Mouse (Mus musculus): Measurements from ENCODE around the gene Neurod1.

Neurod1 gene

DNA sequence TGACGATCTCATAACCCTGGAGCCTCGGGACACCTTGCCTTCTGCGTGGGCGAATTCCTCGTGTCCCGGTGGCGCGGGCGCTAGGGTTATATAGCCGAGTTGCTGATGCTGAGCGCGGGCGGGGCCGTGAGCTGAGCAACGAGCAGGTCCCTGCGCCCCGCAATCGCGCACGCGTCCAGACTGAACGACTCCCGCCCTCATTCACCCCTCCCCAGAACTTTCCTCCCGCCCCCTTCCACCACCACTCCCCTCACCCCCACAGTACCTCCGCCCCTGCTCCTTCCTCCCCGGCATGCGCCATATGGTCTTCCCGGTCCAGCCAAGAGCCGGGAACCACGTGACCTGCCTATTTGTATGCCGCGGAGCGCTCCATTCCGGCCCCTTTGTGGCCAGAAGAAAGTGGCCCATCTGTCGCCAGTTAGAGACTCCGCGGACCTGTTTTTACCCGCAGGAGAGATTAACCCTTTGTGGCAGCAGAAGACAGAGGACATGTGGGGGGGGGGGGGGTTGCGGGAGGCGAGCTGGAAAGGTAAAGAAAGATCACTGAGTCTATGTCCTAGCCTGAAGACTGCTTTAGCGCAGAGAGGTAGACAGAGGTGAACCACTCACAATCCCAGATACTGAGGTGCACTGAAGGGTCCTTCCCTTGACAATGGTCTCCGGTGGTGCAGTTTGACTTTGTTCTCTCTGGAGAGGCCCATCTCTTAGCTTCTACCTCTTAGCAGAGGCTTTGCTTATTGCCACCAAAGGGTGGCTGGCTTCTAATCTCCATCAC, at the start of gene Neurod1, which contains the start of gene Cerkl:
Gene Neurod1 (minus strand): TSS at position 177 of the 775 bp plus-strand sequence.
Gene Cerkl (minus strand): TSS at position 211 of the 775 bp plus-strand sequence.
- no peak for TF ChIP-seq GATA4 (IDR thresholded peaks at IDR 0.05; ENCODE audit: insufficient replicate concordance, low read length)

DNA sequence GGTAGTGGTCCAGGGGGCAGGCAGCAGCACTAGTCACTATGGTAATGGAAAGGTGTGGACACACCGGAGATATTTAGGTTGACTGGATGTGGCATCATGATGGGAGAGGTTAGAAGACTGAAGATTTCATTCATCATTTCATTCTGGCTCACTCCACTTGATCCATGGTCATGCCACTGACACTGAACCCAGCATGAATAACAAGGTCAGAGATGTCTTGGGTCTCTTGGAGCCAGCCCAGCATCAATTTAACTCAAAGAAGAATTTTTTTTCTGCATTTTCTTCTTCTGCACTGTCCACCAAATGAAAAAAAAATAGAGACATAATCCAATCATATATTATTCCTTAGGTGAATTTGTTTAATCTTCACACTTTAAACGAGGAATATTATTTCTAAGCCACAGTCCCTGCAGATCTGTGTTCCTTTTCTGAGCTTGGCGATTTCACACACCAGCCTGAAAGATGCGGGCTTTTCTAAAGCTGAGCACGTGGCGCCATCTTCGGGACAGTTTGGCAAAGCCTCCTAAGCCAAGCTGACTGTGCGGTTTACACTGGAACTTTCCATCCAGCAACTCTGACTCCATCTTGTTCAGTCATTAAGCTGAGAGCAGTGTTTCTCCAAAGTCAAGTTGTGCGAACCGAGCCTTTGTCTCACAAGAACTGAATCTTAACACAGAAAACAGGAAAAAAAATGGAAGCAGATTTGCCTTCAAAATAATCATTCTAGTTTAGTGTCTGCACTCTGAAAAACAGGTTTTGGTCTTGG, 42.6 kb upstream of the Neurod1 start:
- no peak for TF ChIP-seq GATA4 (IDR thresholded peaks at IDR 0.05; ENCODE audit: insufficient replicate concordance, low read length)

DNA sequence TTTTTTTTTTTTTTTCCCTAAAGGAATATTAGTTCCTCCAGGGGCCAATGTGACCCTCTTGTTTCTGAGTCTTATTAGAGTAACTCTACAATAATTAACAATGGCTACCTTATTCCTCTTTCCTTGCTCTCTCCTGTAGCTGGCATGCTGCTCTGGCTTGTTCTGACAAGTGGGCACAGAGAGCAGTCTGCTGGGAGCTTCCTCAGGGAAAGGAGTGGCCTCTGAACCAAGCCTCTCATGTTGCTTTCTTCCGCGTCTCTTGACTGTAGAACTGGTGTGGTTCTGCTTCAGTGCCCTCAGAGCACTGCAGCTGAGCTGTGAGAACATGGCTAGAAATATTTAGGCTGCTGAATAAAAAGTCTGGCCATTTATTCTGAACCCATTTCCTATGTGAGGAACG, 28.6 kb upstream of the Neurod1 start:
- no peak for TF ChIP-seq GATA4 (IDR thresholded peaks at IDR 0.05; ENCODE audit: insufficient replicate concordance, low read length)

DNA sequence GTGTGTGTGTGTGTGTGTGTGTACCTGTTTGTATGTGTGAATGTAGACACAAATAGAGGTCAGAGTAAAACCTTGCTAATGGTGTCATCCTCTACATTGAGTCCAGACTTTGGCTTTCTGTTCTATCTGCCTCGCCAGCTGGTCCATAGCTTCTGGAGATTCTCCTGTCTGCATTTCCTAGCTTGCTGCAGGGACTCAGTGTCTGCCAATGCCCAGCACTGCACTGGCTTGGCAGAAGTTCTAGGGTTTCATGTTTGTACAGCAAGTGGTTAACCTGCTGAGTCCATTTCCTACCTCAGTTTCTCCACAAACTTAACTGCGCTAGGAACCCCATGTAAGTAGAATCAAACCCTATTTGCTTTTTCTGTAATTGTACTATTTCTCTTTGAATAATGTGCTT, 26.0 kb upstream of the Neurod1 start:
- no peak for TF ChIP-seq GATA4 (IDR thresholded peaks at IDR 0.05; ENCODE audit: insufficient replicate concordance, low read length)

DNA sequence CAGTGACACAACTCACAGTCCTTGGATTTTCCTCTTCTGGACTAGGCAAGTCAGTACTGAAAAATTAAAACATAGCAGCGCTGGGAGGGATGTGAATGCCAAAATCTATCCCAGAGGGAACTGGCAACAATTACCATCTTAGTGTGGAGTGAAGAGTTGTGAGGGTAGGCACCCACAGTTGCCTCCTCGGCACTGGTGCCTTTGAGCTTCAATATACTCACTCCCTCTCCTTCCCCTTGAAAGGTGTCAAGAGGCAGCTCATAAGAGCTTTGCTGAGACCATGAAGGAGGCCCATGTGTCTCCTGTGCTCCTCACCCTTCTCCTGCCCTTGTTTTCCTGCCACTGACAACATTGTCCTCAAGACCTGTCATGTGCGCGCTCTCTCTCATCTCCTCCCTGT, 5.9 kb upstream of the Neurod1 start:
- no peak for TF ChIP-seq GATA4 (IDR thresholded peaks at IDR 0.05; ENCODE audit: insufficient replicate concordance, low read length)

DNA sequence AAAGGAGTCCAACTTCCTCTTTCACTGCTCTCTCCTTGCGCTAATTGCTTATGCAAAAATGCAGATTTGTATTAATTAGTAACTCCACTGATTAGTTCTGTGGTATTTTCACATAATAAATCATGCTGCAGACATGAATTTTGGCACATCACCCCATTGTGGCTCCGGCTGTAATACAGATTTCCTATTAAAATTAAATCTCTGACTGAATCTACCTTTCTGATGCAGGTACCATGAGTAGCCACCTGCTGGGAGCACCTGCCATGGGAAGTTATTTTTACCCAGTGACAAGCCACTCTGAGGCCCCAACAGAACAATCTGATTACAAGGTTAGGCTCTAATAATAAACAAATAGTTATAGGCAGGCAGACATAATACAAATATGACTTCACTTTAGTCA, 5.3 kb upstream of the Neurod1 start:
- no peak for TF ChIP-seq GATA4 (IDR thresholded peaks at IDR 0.05; ENCODE audit: insufficient replicate concordance, low read length)

DNA sequence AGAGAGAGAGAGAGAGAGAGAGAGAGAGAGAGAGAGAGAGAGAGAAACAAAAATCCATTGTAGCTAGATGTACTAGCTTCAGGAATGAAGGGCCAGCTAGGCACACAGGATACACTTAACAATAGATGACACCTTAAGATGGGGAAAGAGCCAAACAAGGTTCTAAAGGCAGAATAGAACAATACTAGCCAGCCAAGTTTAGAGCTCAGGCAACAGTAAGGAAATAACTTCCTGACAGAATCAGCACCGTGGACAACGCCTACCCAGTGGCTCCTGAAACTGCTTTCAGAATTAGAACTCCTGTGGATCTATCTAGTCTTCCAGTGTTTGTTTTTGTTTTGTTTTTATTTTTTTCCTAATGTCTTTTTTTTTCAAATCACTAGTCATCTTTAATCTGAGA, 4.0 kb upstream of the Neurod1 start:
- TF ChIP-seq GATA4 (IDR thresholded peaks at IDR 0.05; ENCODE audit: insufficient replicate concordance, low read length), result no peak

DNA sequence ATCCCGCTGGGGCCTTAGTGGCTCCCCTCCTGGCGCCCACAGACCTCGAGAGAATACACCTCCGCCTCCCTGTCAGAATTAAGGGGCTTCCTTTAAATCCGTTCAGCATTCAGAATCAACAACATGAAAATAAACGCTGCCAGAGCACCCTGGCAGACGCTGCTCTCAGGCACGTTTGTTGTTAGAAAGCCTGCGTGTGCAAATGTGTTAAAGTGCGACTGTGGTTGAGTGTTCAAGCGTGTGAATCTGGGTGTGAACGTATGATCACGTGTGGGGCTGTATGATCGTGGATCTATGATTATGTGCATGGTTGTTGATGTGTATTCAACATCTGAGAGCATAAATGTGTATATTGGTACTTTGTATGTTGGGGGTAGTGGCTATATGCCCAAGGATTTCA, 3.6 kb upstream of the Neurod1 start:
- TF ChIP-seq GATA4 (IDR thresholded peaks at IDR 0.05; ENCODE audit: insufficient replicate concordance, low read length), result no peak

DNA sequence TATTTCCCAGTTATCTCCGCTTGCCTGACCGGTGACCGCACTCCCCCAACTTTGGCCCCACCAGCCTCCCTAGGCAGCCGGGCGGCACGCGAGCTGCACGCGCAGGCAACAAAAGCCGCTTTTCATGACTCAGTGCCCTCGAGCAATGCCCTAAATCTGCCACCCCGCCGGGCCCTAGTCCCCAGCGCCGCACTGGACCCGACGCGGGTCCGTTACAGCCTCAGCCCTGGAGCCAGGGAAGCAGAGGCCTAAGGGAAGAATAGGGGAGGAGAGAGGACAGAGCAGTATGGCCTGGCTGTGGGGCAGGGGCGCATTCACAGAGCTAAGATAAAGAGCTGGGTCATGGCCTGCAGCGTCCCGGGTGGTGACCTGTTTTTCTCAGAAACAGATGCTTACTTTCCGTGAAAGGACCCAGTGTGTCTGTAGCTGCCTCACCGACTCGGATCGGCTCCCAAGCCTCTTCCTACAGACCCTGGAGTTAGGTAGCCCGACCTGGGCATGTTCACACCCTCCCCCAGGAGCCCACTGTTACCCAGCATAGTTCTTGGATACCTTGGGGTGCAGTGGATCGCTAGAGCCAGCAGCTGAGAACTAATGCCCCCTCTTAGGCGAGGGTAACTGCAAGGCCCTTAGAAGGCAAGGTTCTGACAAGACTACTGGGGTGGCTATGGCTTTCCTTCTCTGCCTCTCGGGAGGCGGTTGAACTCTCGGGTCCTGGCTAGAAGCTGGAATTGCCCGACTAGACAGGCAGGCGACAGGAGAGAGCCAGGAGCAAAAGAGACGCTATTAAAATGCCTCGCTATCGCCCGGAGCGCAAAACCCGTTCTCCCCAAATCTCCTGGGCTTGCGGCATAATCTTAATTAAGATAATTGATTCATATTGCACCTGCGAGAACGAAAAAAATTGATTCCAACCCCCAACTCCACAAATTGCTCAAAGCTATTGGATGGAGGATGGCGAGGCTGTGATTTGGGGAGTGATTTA, 2.8 kb upstream of the Neurod1 start:
- TF ChIP-seq GATA4 (IDR thresholded peaks at IDR 0.05; ENCODE audit: insufficient replicate concordance, low read length), result no peak

DNA sequence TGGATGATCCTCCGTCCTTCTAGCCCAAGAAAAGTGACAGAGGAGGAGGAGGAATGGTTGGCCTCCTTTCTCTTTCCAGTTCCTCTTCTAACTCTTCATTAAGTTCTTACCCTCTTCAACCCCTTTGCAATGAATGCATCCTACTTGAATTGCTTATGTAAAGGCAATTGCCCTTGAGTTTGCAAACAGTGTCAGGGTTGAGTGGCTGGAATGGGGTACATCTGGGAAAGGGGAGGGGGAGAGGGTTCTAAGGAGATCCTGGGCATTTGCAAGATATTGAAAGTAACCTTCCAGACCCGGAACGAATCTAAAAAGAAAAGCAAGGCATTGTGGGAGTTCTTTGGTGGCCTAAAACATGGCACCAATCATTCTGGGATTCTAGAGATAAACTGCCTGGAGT, 1.4 kb upstream of the Neurod1 start:
- no peak for TF ChIP-seq GATA4 (IDR thresholded peaks at IDR 0.05; ENCODE audit: insufficient replicate concordance, low read length)

DNA sequence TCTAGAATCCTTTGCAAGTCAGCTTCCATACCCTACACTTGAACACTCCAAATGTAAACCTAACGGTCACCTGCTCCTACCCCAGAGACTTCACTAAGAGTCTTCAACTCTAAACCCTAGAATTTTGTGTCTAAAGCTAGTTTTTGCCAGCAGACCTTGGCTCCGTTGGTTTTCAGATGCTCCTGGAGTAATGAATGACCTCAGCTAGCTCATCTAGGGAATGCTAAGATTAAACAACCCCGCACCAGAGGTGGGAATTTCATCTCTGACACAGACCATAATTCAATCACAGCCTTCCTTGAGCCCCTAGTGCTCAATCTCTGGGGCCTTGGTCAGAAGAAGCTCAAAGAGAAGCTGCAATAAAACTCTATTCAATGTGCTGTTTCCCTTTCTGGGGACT, 883 bp upstream of the Neurod1 start:
- TF ChIP-seq GATA4 (IDR thresholded peaks at IDR 0.05; ENCODE audit: insufficient replicate concordance, low read length), result no peak

DNA sequence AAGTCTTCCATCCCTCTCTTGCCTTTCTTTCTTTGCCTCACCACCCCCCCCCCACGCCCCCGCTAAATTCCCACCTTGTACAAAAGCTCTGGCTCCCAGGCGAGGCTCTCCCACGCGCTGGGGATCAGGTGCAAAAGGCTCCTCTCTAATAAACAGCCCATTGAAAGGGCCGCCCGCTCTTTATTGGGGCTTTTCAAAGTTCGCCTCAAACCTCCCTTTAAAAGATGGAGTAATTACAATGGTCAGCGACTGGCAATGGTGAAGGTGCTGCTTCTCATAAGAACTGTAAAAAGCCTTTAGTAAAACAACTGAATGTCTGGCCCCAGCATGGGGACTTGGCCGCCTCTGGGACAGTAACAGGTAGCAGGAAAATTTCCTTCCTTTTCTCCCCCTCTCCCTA, 905 bp downstream of the Neurod1 start:
- TF ChIP-seq GATA4 (IDR thresholded peaks at IDR 0.05; ENCODE audit: insufficient replicate concordance, low read length), result no peak

DNA sequence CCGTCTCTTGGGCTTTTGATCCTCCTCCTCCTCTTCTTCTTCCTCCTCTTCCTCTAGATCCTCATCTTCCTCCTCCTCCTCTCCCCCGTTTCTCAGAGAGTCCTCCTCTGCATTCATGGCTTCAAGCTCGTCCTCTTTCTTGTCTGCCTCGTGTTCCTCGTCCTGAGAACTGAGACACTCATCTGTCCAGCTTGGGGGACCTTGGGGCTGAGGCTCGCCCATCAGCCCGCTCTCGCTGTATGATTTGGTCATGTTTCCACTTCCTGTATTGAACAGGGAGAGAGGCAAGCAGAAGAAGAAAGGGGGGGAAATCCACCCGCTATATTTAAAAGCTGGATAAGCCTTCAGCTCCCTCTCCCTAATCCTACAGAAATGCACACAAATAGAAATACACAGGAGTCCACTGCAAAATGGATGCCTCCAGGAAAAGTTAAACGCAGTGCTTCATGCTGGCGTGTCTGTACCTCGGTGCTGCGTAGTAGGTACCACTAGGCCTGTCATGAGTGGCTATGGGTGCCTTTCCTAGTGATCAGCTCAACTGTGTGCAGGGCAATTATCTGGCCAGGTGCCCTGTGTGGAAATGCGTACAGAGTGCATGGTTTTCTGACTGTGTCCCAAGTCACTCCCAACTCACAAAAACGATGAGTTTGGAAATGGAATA, 1.6 kb downstream of the Neurod1 start:
- TF ChIP-seq GATA4 (IDR thresholded peaks at IDR 0.05; ENCODE audit: insufficient replicate concordance, low read length), result no peak

DNA sequence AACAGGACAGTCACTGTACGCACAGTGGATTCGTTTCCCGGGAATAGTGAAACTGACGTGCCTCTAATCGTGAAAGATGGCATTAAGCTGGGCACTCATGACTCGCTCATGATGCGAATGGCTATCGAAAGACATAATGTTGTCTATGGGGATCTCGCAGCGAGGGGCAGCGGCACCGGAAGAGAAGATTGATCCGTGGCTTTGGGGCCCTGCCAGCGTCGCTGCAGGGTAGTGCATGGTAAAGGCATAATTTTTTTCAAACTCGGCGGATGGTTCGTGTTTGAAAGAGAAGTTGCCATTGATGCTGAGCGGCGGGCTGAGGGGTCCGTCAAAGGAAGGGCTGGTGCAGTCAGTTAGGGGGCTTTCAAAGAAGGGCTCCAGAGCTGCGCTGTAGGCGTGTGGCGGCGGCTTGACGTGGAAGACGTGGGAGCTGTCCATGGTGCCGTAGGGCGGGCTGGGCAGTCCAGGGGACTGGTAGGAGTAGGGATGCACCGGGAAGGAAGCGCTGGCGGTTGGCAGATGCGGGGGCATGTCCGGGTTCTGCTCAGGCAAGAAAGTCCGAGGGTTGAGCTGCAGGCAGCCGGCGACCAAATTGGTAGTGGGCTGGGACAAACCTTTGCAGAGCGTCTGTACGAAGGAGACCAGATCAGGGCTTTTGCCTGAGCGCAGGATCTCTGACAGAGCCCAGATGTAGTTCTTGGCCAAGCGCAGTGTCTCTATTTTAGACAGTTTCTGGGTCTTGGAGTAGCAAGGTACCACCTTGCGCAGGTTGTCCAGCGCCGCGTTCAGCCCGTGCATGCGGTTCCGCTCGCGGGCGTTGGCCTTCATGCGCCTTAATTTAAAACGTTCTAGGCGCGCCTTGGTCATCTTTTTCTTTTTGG, 2.4 kb downstream of the Neurod1 start:
- no peak for TF ChIP-seq GATA4 (IDR thresholded peaks at IDR 0.05; ENCODE audit: insufficient replicate concordance, low read length)

Data from liver, adult (tissue).